Comparison of ENCODE assay signal across 8 mouse cellular contexts in the genomic region with DNA sequence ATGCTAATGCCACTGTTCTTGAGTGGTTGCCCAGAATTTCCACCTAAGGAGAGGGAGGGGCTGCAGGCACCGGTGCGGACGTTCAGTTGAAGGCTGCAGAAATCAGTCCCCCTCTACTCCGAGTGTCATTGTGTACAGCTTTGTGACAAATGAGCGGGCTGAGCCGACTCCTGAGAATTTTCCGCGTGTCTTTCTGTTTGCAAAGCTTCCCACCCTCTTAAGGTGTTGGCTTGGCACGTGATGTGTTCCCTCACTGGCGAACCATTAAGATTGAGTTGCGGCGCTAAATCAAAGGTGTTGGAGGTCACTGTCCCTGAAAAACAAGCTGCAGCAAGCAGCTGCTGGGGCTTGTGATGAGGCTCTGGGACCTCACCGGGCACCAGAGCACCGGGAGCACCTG. TPM values are rescaled to one million over a fixed set of nuclear protein-coding genes. Genes with fewer than 3 reads are reported as not detected.
DNase-seq lines count a peak whose midpoint lies in the region; ATAC-seq and TF ChIP-seq lines count a peak whose summit lies in the region.

No protein-coding gene starts in this region.

- peak; percentile 8 to 57 for DNase-seq in adrenal gland, adult (ENCODE audit: inconsistent age in 2 of 2, low spot score in 1 of 2)
- DNase-seq in adrenal gland, postnatal 4 days (ENCODE audit: low spot score in 2 of 2), result no peak
- DNase-seq in embryo, embryonic 9.5 days (ENCODE audit: extremely low spot score), result peak; percentile 32
- DNase-seq in thymus, postnatal 0 days (ENCODE audit: low spot score), result no peak

- no peaks in the 10 kb centered on the region for H3K27me3 ChIP-seq in ES-Bruce4 (ENCODE audit: control insufficient read depth, insufficient read depth, low read length, poor library complexity, severe bottlenecking)
- H3K27me3 ChIP-seq in hindbrain, embryonic 12.5 days, result peaks cover 3% of the 10 kb centered on the region; the same call in 1 of the 2 replicates
- H3K27me3 ChIP-seq in limb, embryonic 13.5 days, result no peaks in the 10 kb centered on the region
- no peaks in the 10 kb centered on the region for H3K27me3 ChIP-seq in midbrain, embryonic 16.5 days (ENCODE audit: control insufficient read depth, insufficient read depth, low read depth, low read length)

- ATAC-seq in hindbrain, embryonic 12.5 days (ENCODE audit: low FRiP score), result no peak
- peak; percentile 54; the same call in 1 of the 2 replicates for ATAC-seq in limb, embryonic 13.5 days (ENCODE audit: low FRiP score, low read depth)
- no peak for ATAC-seq in midbrain, embryonic 16.5 days

- no peak for TF ChIP-seq CTCF in ES-Bruce4 (IDR thresholded peaks at IDR 0.05; ENCODE audit: low read depth, low read length)

- no peaks in the 10 kb centered on the region for H3K36me3 ChIP-seq in ES-Bruce4 (ENCODE audit: control insufficient read depth, insufficient read depth, low read length, poor library complexity, severe bottlenecking)
- no peaks in the 10 kb centered on the region for H3K36me3 ChIP-seq in hindbrain, embryonic 12.5 days
- H3K36me3 ChIP-seq in limb, embryonic 13.5 days, result no peaks in the 10 kb centered on the region
- H3K36me3 ChIP-seq in midbrain, embryonic 16.5 days (ENCODE audit: control insufficient read depth, insufficient read depth, low read length), result no peaks in the 10 kb centered on the region

- TF ChIP-seq POLR2A in ES-Bruce4 (IDR thresholded peaks at IDR 0.05; ENCODE audit: insufficient read depth, low read length), result no peak

- H3K4me3 ChIP-seq in ES-Bruce4 (ENCODE audit: low read depth, low read length), result 0 out of 2 replicates have a peak overlapping the region, but pooled peaks have one; percentile 4
- H3K4me3 ChIP-seq in hindbrain, embryonic 12.5 days, result peak overlapping the region; percentile 23
- H3K4me3 ChIP-seq in limb, embryonic 13.5 days, result peak overlapping the region; percentile 54
- H3K4me3 ChIP-seq in midbrain, embryonic 16.5 days (ENCODE audit: low read depth, low read length), result peak overlapping the region; percentile 49

- WGBS in hindbrain, embryonic 12.5 days, result 11% methylated on average over 14 of the region's 14 CpGs
- WGBS in limb, embryonic 13.5 days, result 2% methylated on average over 14 of the region's 14 CpGs
- WGBS in midbrain, embryonic 16.5 days, result 9% methylated on average over 14 of the region's 14 CpGs

- no peak for TF ChIP-seq EP300 in ES-Bruce4 (IDR thresholded peaks at IDR 0.05; ENCODE audit: insufficient read depth, low read depth, low read length)

- no peaks in the 10 kb centered on the region for H3K4me1 ChIP-seq in ES-Bruce4 (ENCODE audit: control insufficient read depth, insufficient read depth, low read length)
- H3K4me1 ChIP-seq in hindbrain, embryonic 12.5 days, result no peaks in the 10 kb centered on the region
- H3K4me1 ChIP-seq in limb, embryonic 13.5 days, result peaks cover 6% of the 10 kb centered on the region; the same call in 1 of the 2 replicates
- H3K4me1 ChIP-seq in midbrain, embryonic 16.5 days (ENCODE audit: control insufficient read depth, insufficient read depth, low read length), result no peaks in the 10 kb centered on the region

- peak overlapping the region; percentile 58 for H3K4me2 ChIP-seq in hindbrain, embryonic 12.5 days (replicated peaks)
- H3K4me2 ChIP-seq in limb, embryonic 13.5 days (replicated peaks), result peak overlapping the region; percentile 84
- H3K4me2 ChIP-seq in midbrain, embryonic 16.5 days (ENCODE audit: low read length), result peak overlapping the region; percentile 83

- no peak overlapping the region for H3K9ac ChIP-seq in ES-Bruce4 (ENCODE audit: low read depth, poor library complexity, severe bottlenecking)
- no peak overlapping the region for H3K9ac ChIP-seq in hindbrain, embryonic 12.5 days
- peak overlapping the region; percentile 67 for H3K9ac ChIP-seq in limb, embryonic 13.5 days
- H3K9ac ChIP-seq in midbrain, embryonic 16.5 days (ENCODE audit: low read depth, low read length), result peak overlapping the region; percentile 50

- H3K27ac ChIP-seq in ES-Bruce4 (ENCODE audit: insufficient read depth, low read length), result no peak overlapping the region
- no peak overlapping the region for H3K27ac ChIP-seq in hindbrain, embryonic 12.5 days
- H3K27ac ChIP-seq in limb, embryonic 13.5 days, result no peak overlapping the region
- H3K27ac ChIP-seq in midbrain, embryonic 16.5 days (ENCODE audit: low read length), result no peak overlapping the region

- no peaks in the 10 kb centered on the region for H3K9me3 ChIP-seq in ES-Bruce4 (replicated peaks; ENCODE audit: control insufficient read depth, insufficient read depth, low read length, poor library complexity, severe bottlenecking)
- H3K9me3 ChIP-seq in hindbrain, embryonic 12.5 days (replicated peaks), result no peaks in the 10 kb centered on the region
- H3K9me3 ChIP-seq in limb, embryonic 13.5 days, result no peaks in the 10 kb centered on the region
- no peaks in the 10 kb centered on the region for H3K9me3 ChIP-seq in midbrain, embryonic 16.5 days (replicated peaks; ENCODE audit: control insufficient read depth, low read length, poor library complexity, severe bottlenecking)

RNA-seq across cellular contexts. Expression of gene Exph5, which starts 39.5 kb away (rescaled TPM):
- total RNA-seq in adrenal gland, postnatal 4 days (2021), result 1 to 10 TPM in 1 of 2 experiments, under 1 TPM in 1; 0.68 to 1.8 TPM
- 0.40 and 0.64 TPM in 2 replicates for polyA plus RNA-seq in ES-Bruce4 (2011; ENCODE audit: insufficient read depth, insufficient read length, low read depth, missing spikeins)
- 0.49 and 0.76 TPM in 2 replicates for polyA plus RNA-seq in hindbrain, embryonic 12.5 days (2016; fragmentation: Nextera tagmentation; extraction: Ambion mirVana)
- 0.97 and 1.2 TPM in 2 replicates for polyA plus RNA-seq in limb, embryonic 13.5 days (2015; fragmentation: Nextera tagmentation; extraction: Ambion mirVana)
- 0.27 and 0.39 TPM in 2 replicates for polyA plus RNA-seq in midbrain, embryonic 16.5 days (2015; fragmentation: Nextera tagmentation; extraction: Ambion mirVana)
- 0.46 and 0.49 TPM in 2 replicates for polyA plus RNA-seq in thymus, postnatal 0 days (2015; fragmentation: Nextera tagmentation; extraction: Ambion mirVana)

RNA-seq across cellular contexts. Expression of gene Kdelc2, which starts 42.9 kb away (rescaled TPM):
- total RNA-seq in adrenal gland, postnatal 4 days (2021), result 10 to 100 TPM; 23.3 to 25.1 TPM
- polyA plus RNA-seq in ES-Bruce4 (2011; ENCODE audit: insufficient read depth, insufficient read length, low read depth, missing spikeins), result 16.9 and 18.4 TPM in 2 replicates
- 13.4 and 15.0 TPM in 2 replicates for polyA plus RNA-seq in hindbrain, embryonic 12.5 days (2016; fragmentation: Nextera tagmentation; extraction: Ambion mirVana)
- 19.6 and 23.7 TPM in 2 replicates for polyA plus RNA-seq in limb, embryonic 13.5 days (2015; fragmentation: Nextera tagmentation; extraction: Ambion mirVana)
- 5.2 and 5.9 TPM in 2 replicates for polyA plus RNA-seq in midbrain, embryonic 16.5 days (2015; fragmentation: Nextera tagmentation; extraction: Ambion mirVana)
- 4.3 and 4.6 TPM in 2 replicates for polyA plus RNA-seq in thymus, postnatal 0 days (2015; fragmentation: Nextera tagmentation; extraction: Ambion mirVana)

Comparison
In these comparisons a context has a peak if more than half of its experiments do, and no peak if none do; other contexts are left out.
1. DNase-seq: peak in adrenal gland, adult (2 of 2) and embryo, embryonic 9.5 days (single experiment); none in adrenal gland, postnatal 4 days (0 of 2) and thymus, postnatal 0 days (single experiment).
2. H3K4me3 ChIP-seq: peak in every context shown above with its lines; median percentile 54 in limb, embryonic 13.5 days; 49 in midbrain, embryonic 16.5 days; 23 in hindbrain, embryonic 12.5 days; 4 in ES-Bruce4.
3. H3K9ac ChIP-seq: peak in limb, embryonic 13.5 days (single experiment) and midbrain, embryonic 16.5 days (single experiment); none in ES-Bruce4 (single experiment) and hindbrain, embryonic 12.5 days (single experiment).
4. Peak in every context shown above with its lines, with median percentiles within 50 percentile points of each other: H3K4me2 ChIP-seq.